Mouse (Mus musculus): ENCODE data around the gene Cd33.

Gene Cd33

GRCm38 (mm10) chr7:43512519-43512918 is 31.7 kb downstream of the Cd33 start:
- no peak for DNase-seq

GRCm38 (mm10) chr7:43511707-43512478 is 32.3 kb downstream of the Cd33 start:
- no peak for DNase-seq

GRCm38 (mm10) chr7:43495343-43496021 is 48.7 kb downstream of the Cd33 start:
- no peak for DNase-seq

- DNase-seq = no peak
These were observed 53.4 kb downstream of the Cd33 start for GRCm38 (mm10) chr7:43490861-43491260.

- DNase-seq = no peak
These were observed 54.0 kb downstream of the Cd33 start for GRCm38 (mm10) chr7:43490182-43490584.

GRCm38 (mm10) chr7:43489631-43490125 is 54.5 kb downstream of the Cd33 start, which contains the start of gene Iglon5:
TSS of gene Iglon5 (minus strand) at chr7:43490075.
- no peak for DNase-seq

- DNase-seq = no peak
These were observed 55.6 kb downstream of the Cd33 start for GRCm38 (mm10) chr7:43488646-43489045.

GRCm38 (mm10) chr7:43483236-43483635 is 61.0 kb downstream of the Cd33 start:
- DNase-seq = no peak

GRCm38 (mm10) chr7:43482090-43482716 is 62.0 kb downstream of the Cd33 start:
- no peak for DNase-seq

GRCm38 (mm10) chr7:43481191-43481590 is 63.0 kb downstream of the Cd33 start:
- DNase-seq = no peak

- no peak for DNase-seq
These were observed 67.9 kb downstream of the Cd33 start for GRCm38 (mm10) chr7:43476376-43476775.

GRCm38 (mm10) chr7:43475706-43476105 is 68.5 kb downstream of the Cd33 start:
- no peak for DNase-seq
